Mouse (Mus musculus) ES-E14 (cell line): ENCODE measurements around the gene Parp3. TPM values are rescaled to one million over a fixed set of nuclear protein-coding genes. Genes with fewer than 3 reads are reported as not detected.

Experiments used
- DNase-seq: peaks from one replicate; pipeline ENCODE4 v3.0.0-alpha.2; 2013; ENCODE audit warnings: low read depth, low spot score
- H3K27ac ChIP-seq: 2 replicates; pipeline ENCODE4 v1.5.1; 2012; ENCODE audit warnings: low read depth, mild to moderate bottlenecking, low read length, moderate library complexity, mixed read lengths; ENCODE audit not compliant: poor library complexity, insufficient read depth, severe bottlenecking
- H3K36me3 ChIP-seq: 2 replicates; pipeline ENCODE4 v1.6.1; 2012; ENCODE audit warnings: mild to moderate bottlenecking, low read length, moderate library complexity, mixed read lengths; ENCODE audit not compliant: control insufficient read depth, poor library complexity, insufficient read depth, severe bottlenecking
- H3K4me1 ChIP-seq, 2 experiments: fragments of 150-350 bp in 1 of 2; sonication (generic) in 1 of 2; 2 replicates each; pipeline ENCODE4 v1.6.1; 2012; ENCODE audit warnings: low read length in 2 of 2, mild to moderate bottlenecking in 1 of 2, mixed read lengths in 1 of 2; ENCODE audit not compliant: control insufficient read depth in 2 of 2, insufficient read depth in 2 of 2, poor library complexity in 1 of 2
- H3K4me3 ChIP-seq, 2 experiments: fragments of 150-350 bp in 1 of 2; sonication (generic) in 1 of 2; 2 replicates each; pipeline ENCODE4 v1.5.1; 2012; ENCODE audit warnings: low read length in 2 of 2, low read depth in 1 of 2, mild to moderate bottlenecking in 1 of 2, mixed read lengths in 1 of 2; ENCODE audit not compliant: insufficient read depth in 1 of 2, poor library complexity in 1 of 2, severe bottlenecking in 1 of 2
- H3K9ac ChIP-seq: 2 replicates; pipeline ENCODE4 v1.6.1; 2012; ENCODE audit warnings: low read depth, mild to moderate bottlenecking, low read length, mixed read lengths; ENCODE audit not compliant: poor library complexity, insufficient read depth, severe bottlenecking
- H3K9me3 ChIP-seq: fragments of 150-350 bp; sonication (generic); 2 replicates; pipeline ENCODE4 v1.6.1; 2012; ENCODE audit warnings: low read depth, mild to moderate bottlenecking, low read length; ENCODE audit not compliant: control insufficient read depth, insufficient read depth
- CHD2 ChIP-seq: IDR thresholded peaks from 2 replicates; pipeline ENCODE4 v1.6.1; 2014; ENCODE audit warnings: mild to moderate bottlenecking, low read depth, low read length, inconsistent platforms
- HCFC1 ChIP-seq: IDR thresholded peaks from 2 replicates; pipeline ENCODE4 v1.6.1; 2012; ENCODE audit warnings: low read length, inconsistent platforms, borderline replicate concordance; ENCODE audit not compliant: insufficient read depth
- MAFK ChIP-seq: IDR thresholded peaks from 2 replicates; pipeline ENCODE4 v1.6.1; 2014; ENCODE audit warnings: mild to moderate bottlenecking, low read depth, low read length, inconsistent platforms; ENCODE audit not compliant: insufficient read depth
- ZC3H11A ChIP-seq: IDR thresholded peaks from 2 replicates; pipeline ENCODE4 v1.6.1; 2012; ENCODE audit warnings: low read depth, mild to moderate bottlenecking, inconsistent platforms, low read length, borderline replicate concordance
- ZNF384 ChIP-seq: IDR thresholded peaks from 2 replicates; pipeline ENCODE4 v1.6.1; 2012; ENCODE audit warnings: low read depth, low read length, inconsistent platforms
- in situ Hi-C, 2 experiments: fragments of 600-800 bp; cut with MboI; formaldehyde crosslinking; loops; one replicate each; pipeline ENCODE4 v1.15.1; 2025; ENCODE audit warnings: low sequenced_read_pairs in 2 of 2, inconsistent platforms in 1 of 2; ENCODE audit not compliant: unreplicated experiment in 2 of 2
- total RNA-seq: library from RNA; depleted of rRNA; stranded (reverse); fragments of 300-350 nt; gene quantifications from 2 replicates; pipeline ENCODE4 v1.2.3, GENCODE M21; 2012

Gene Parp3
- total RNA-seq, 1 experiment = 6.0 TPM

DNA sequence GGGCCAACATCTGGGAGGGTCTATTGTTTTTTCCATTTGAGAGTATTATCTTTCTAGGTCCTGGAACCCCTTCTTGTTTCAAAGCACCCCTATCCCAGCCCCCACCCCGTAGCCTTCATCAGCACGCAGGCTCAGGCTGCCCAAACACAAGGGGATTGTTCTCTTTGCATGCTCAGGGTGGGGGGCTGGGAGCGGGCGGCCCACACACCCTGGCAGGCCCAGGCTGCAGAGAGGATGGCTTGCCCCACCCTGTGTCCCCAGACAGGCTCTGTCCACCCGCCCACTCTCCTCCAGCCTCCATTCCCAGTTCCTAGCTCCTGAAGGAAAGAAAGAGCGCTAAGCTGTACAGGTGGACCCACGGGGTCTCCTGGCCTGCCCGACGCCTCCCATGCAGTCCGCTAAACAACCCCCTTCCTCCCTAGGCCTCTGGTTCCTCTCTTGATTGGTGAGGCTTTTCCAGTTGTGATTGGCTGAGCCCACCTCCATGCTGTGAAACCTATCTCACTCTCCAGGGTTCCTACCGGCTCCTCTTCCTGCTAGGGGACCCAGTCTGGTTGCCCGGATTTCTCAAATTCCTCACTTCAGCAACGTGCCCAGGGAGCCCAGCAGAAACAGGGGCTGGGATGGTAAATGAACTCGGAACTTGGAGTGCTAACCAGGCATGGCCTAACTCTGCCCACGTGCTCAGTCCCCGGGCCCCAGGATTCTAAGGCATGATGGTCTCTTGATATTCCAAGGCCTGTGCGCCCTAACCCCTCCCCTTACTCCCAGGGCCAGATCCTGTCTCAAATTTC lies 21.7 kb downstream of the Parp3 start:
- Histone ChIP-seq H3K27ac (peak overlapping the region; percentile 81), H3K36me3 (peaks cover 3% of the 10 kb centered on the region; the same call in 1 of the 2 replicates), H3K9me3 (no peaks in the 10 kb centered on the region), H3K9ac (peak overlapping the region; percentile 77), H3K4me1 (peaks cover 16 to 48% of the 10 kb centered on the region in 2 experiments), H3K4me3 (peak overlapping the region; percentile 76 to 85)
- in situ Hi-C loops = no loop called here
- no peak for DNase-seq
- TF ChIP-seq MAFK = no peak
- TF ChIP-seq HCFC1 = no peak
- no peak for TF ChIP-seq CHD2
- TF ChIP-seq ZNF384 = no peak
- TF ChIP-seq ZC3H11A = no peak

- TF ChIP-seq CHD2 = no peak
- TF ChIP-seq HCFC1 = no peak
- TF ChIP-seq ZC3H11A = no peak
- TF ChIP-seq MAFK = no peak
- no peak for TF ChIP-seq ZNF384
- in situ Hi-C loops = no loop called here
These were observed 22.5 kb downstream of the Parp3 start for GRCm38 (mm10) chr9:106454071-106454761.

DNA sequence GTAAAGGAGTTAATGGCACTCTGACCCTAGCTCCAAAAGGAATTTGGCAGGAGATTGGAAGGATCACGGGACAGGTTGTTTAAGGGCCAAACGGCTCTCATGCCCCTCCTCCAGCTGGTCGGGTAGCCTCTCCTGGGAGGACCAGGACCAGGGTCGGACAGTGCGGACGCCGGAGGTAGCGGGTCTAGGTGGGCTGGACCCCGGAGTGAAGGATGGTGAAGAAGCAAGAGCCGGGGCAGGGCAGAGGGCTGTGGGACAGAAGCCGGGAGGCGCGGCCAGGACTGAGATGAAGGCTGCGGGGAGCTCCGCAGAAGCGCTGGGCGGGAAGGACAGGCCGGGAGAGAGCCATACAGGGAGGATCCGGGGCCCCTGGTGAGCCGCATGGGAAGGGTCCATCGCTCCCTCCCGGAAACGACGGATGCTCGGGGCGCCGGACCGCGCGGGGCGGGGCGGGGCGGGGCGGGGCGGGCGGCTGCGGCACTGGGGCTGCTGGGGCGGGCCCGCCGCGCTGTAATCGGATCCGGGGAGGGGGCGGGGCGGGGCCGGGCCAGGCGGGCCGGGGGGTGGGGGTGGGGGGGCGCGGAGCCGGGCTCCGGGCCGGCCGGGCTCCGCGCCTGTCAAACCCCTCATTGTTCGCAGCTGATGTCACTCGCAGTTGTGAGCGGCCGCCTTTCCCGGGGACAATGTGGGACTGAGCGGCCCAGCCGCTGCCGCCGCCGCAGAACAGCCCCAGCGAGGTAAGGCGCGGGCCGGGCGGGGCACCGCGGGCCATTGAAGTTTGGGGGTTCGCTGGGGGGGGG lies 23.3 kb downstream of the Parp3 start, which contains the start of gene Pcbp4:
Pcbp4 (plus strand) TSS at position 21 of the 800 bp plus-strand sequence.
- H3K27ac ChIP-seq = peak within 1 kb of the TSS; percentile 94
- in situ Hi-C loops = no loop called here
- no peaks in the 10 kb centered on the region for H3K9me3 ChIP-seq
- no peak for TF ChIP-seq CHD2
- no peak for TF ChIP-seq HCFC1
- TF ChIP-seq ZNF384 = no peak
- no peak for TF ChIP-seq ZC3H11A
- TF ChIP-seq MAFK = no peak
- peaks cover 15 to 47% of the 10 kb centered on the region in 2 experiments for H3K4me1 ChIP-seq
- peak within 1 kb of the TSS; percentile 85 to 87 for H3K4me3 ChIP-seq
- no peaks in the 10 kb centered on the region; the same call in 1 of the 2 replicates for H3K36me3 ChIP-seq
- H3K9ac ChIP-seq = peak within 1 kb of the TSS; percentile 86
- no peak for DNase-seq

More at GRCm38 (mm10) chr9:106454071-106454761, 22.5 kb downstream of the Parp3 start:
- no peak for DNase-seq
- H3K4me1 ChIP-seq = peaks cover 15 to 46% of the 10 kb centered on the region in 2 experiments
- H3K9ac ChIP-seq = peak overlapping the region; percentile 77
- peak overlapping the region; percentile 76 to 85 for H3K4me3 ChIP-seq
- H3K36me3 ChIP-seq = no peaks in the 10 kb centered on the region; the same call in 1 of the 2 replicates
- H3K27ac ChIP-seq = peak overlapping the region; percentile 81; the same call in 1 of the 2 replicates
- H3K9me3 ChIP-seq = no peaks in the 10 kb centered on the region

- Histone ChIP-seq H3K9ac (peak overlapping the region; percentile 86), H3K27ac (peak overlapping the region; percentile 94), H3K9me3 (no peaks in the 10 kb centered on the region), H3K4me3 (peak overlapping the region; percentile 85 to 87), H3K4me1 (peaks cover 17 to 44% of the 10 kb centered on the region in 2 experiments), H3K36me3 (no peaks in the 10 kb centered on the region; the same call in 1 of the 2 replicates)
- no peak for DNase-seq
- TF ChIP-seq MAFK (no peak), ZC3H11A (no peak), ZNF384 (no peak), HCFC1 (no peak), CHD2 (0 out of 2 replicates have a peak, but pooled peaks have one; percentile 11)
- in situ Hi-C loops = no loop called here
These were observed 23.9 kb downstream of the Parp3 start for GRCm38 (mm10) chr9:106452821-106453220.
